Mouse (Mus musculus) lung, embryonic 15.5 days (tissue): Measurements from ENCODE around the gene Olfr1290. TPM values are rescaled to one million over a fixed set of nuclear protein-coding genes. Genes with fewer than 3 reads are reported as not detected.

Source experiments
- ATAC-seq: fragments of 200-750 bp; cut with Nextera tagmentation; 2 replicates; pipeline ENCODE4 v1.8.0; 2017; ENCODE audit warnings: moderate number of reproducible peaks, borderline replicate concordance; ENCODE audit not compliant: low FRiP score, low TSS enrichment; ENCODE audit errors: extremely low read depth
- H3K27ac ChIP-seq: fragments of 300-500 bp; sonication (generic); 2 replicates; pipeline ENCODE4 v1.5.1; 2015; ENCODE audit warnings: moderate library complexity, mild to moderate bottlenecking, inconsistent platforms
- H3K27me3 ChIP-seq: fragments of 300-500 bp; sonication (generic); 2 replicates; pipeline ENCODE4 v1.6.1; 2015; ENCODE audit warnings: inconsistent platforms
- H3K36me3 ChIP-seq: fragments of 300-500 bp; sonication (generic); 2 replicates; pipeline ENCODE4 v1.6.1; 2015; ENCODE audit warnings: inconsistent platforms
- H3K4me1 ChIP-seq: fragments of 300-500 bp; sonication (generic); 2 replicates; pipeline ENCODE4 v1.6.1; 2015; ENCODE audit warnings: inconsistent platforms
- H3K4me2 ChIP-seq: fragments of 300-500 bp; sonication (generic); 2 replicates; pipeline ENCODE4 v1.6.1; 2015; ENCODE audit warnings: inconsistent platforms, mild to moderate bottlenecking, moderate library complexity
- H3K4me3 ChIP-seq: fragments of 300-500 bp; sonication (generic); 2 replicates; pipeline ENCODE4 v1.5.1; 2015; ENCODE audit warnings: mild to moderate bottlenecking, inconsistent platforms
- H3K9ac ChIP-seq: fragments of 300-500 bp; sonication (generic); 2 replicates; pipeline ENCODE4 v1.6.1; 2015; ENCODE audit warnings: inconsistent platforms
- H3K9me3 ChIP-seq: fragments of 300-500 bp; sonication (generic); 2 replicates; pipeline ENCODE4 v1.6.1; 2016; ENCODE audit warnings: inconsistent platforms
- whole genome bisulfite sequencing: fragments of 180-500 bp; shearing (Covaris S2); methylation state at CpG from one replicate; pipeline ENCODE4 v1.1.7; 2015; 5-methylcytosine and 5-hydroxymethylcytosine counted together
- polyA plus RNA-seq: library from polyadenylated mRNA; unstranded; fragments of >200 nt; fragmentation: Nextera tagmentation; extraction: Ambion mirVana; gene quantifications from 2 replicates; pipeline ENCODE4 v1.2.1, GENCODE M21; 2015

Olfr1290 gene
- not detected in 2 replicates for polyA plus RNA-seq

DNA sequence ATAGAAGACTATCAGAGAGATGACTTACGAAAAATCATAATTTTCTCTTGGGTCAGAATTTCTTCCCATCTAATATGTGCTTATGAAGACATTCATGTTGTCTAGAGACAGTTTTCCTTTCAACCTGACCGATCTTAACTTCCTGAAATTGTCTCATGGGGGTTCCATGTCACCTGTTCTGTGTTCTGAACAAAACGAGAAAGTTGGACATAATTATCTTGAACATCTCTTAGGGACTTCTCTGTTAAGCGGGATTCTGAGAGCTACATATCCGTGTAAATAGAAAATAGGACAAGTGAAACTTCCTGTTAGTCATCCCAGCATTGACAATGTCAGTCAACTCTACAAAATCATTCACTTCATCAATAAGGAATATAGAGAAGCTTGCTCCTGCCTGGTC lies at the start of gene Olfr1290:
TSS of gene Olfr1290 (minus strand) at position 101 of the 400 bp plus-strand sequence.
- H3K36me3 ChIP-seq, result no peaks in the 10 kb centered on the region
- WGBS, result 68% methylated on average over 5 of the region's 5 CpGs
- H3K27ac ChIP-seq, result no peak within 1 kb of the TSS
- H3K4me3 ChIP-seq, result no peak within 1 kb of the TSS
- no peaks in the 10 kb centered on the region for H3K27me3 ChIP-seq
- no peak for ATAC-seq
- no peak within 1 kb of the TSS for H3K9ac ChIP-seq
- no peaks in the 10 kb centered on the region for H3K4me1 ChIP-seq
- H3K4me2 ChIP-seq, result no peak within 1 kb of the TSS
- H3K9me3 ChIP-seq, result no peaks in the 10 kb centered on the region

- no peak within 1 kb of the TSS for H3K4me3 ChIP-seq
- no peak for ATAC-seq
- no peak within 1 kb of the TSS for H3K9ac ChIP-seq
- H3K27me3 ChIP-seq, result no peaks in the 10 kb centered on the region
- H3K4me1 ChIP-seq, result no peaks in the 10 kb centered on the region
- WGBS, result 35% methylated on average over 1 of the region's 1 CpGs
- no peaks in the 10 kb centered on the region for H3K9me3 ChIP-seq
- H3K4me2 ChIP-seq, result no peak within 1 kb of the TSS
- H3K36me3 ChIP-seq, result no peaks in the 10 kb centered on the region
- no peak within 1 kb of the TSS for H3K27ac ChIP-seq
Observed at GRCm38 (mm10) chr2:111540191-111540590, 46.6 kb upstream of the Olfr1290 start, which contains the start of gene Olfr1294. TSS of gene Olfr1294 (minus strand) at chr2:111540291.

- no peaks in the 10 kb centered on the region for H3K27me3 ChIP-seq
- H3K4me2 ChIP-seq, result no peak within 1 kb of the TSS
- H3K27ac ChIP-seq, result no peak within 1 kb of the TSS
- no peak for ATAC-seq
- no peaks in the 10 kb centered on the region for H3K36me3 ChIP-seq
- no peak within 1 kb of the TSS for H3K9ac ChIP-seq
- 72% methylated on average over 1 of the region's 1 CpGs for WGBS
- H3K4me1 ChIP-seq, result no peaks in the 10 kb centered on the region
- no peaks in the 10 kb centered on the region for H3K9me3 ChIP-seq
- no peak within 1 kb of the TSS for H3K4me3 ChIP-seq
Observed at GRCm38 (mm10) chr2:111524903-111525302, 31.3 kb upstream of the Olfr1290 start, which contains the start of gene Olfr1293-ps. TSS of gene Olfr1293-ps (plus strand) at chr2:111525203.

GRCm38 (mm10) chr2:111517451-111517850 lies 23.8 kb upstream of the Olfr1290 start:
- Histone ChIP-seq H3K36me3 (no peaks in the 10 kb centered on the region), H3K9me3 (no peaks in the 10 kb centered on the region), H3K4me2 (no peak overlapping the region), H3K4me3 (no peak overlapping the region), H3K9ac (no peak overlapping the region), H3K27me3 (no peaks in the 10 kb centered on the region), H3K27ac (no peak overlapping the region), H3K4me1 (no peaks in the 10 kb centered on the region)
- ATAC-seq, result no peak
- WGBS, result 87% methylated on average over 10 of the region's 10 CpGs

- Histone ChIP-seq H3K4me1 (no peaks in the 10 kb centered on the region), H3K9ac (no peak within 1 kb of the TSS), H3K9me3 (no peaks in the 10 kb centered on the region), H3K27me3 (no peaks in the 10 kb centered on the region), H3K4me3 (no peak within 1 kb of the TSS), H3K36me3 (no peaks in the 10 kb centered on the region), H3K27ac (no peak within 1 kb of the TSS), H3K4me2 (no peak within 1 kb of the TSS)
- ATAC-seq, result no peak
- 87% methylated on average over 3 of the region's 3 CpGs for WGBS
Observed at GRCm38 (mm10) chr2:111496880-111497279, 3.3 kb upstream of the Olfr1290 start, which contains the start of gene Olfr1291-ps1. TSS of gene Olfr1291-ps1 (plus strand) at chr2:111497180.

- Histone ChIP-seq H3K4me2 (no peak within 1 kb of the TSS), H3K36me3 (no peaks in the 10 kb centered on the region), H3K9me3 (no peaks in the 10 kb centered on the region), H3K27me3 (no peaks in the 10 kb centered on the region), H3K9ac (no peak within 1 kb of the TSS), H3K27ac (no peak within 1 kb of the TSS), H3K4me1 (no peaks in the 10 kb centered on the region), H3K4me3 (no peak within 1 kb of the TSS)
- no peak for ATAC-seq
- 62% methylated on average over 1 of the region's 1 CpGs for WGBS
Observed at GRCm38 (mm10) chr2:111480519-111480918, 13.1 kb downstream of the Olfr1290 start, which contains the start of gene Olfr1289. TSS of gene Olfr1289 (plus strand) at chr2:111480819.

DNA sequence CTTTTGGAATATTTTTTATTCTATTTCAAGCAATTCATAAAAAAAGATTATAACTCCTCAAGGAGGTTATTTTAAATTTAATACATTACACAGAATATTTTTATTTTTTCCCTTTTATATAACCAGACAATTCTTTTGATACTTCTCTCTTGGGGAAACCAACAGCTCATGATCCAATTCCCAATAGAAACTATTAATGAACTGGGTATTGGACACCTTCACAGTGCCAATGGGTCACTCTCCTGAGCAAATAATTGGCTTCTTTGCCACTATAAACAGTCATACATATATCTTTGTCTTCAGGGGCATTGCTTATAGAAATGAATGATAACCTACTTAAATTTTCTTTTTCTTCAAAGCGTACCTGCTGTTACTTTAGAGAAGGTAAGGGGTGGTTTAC lies 19.8 kb downstream of the Olfr1290 start, which contains the start of gene Olfr1288:
TSS of gene Olfr1288 (plus strand) at position 301 of the 400 bp plus-strand sequence.
- Histone ChIP-seq H3K9ac (no peak within 1 kb of the TSS), H3K27ac (no peak within 1 kb of the TSS), H3K4me3 (no peak within 1 kb of the TSS), H3K9me3 (no peaks in the 10 kb centered on the region; the same call in 1 of the 2 replicates), H3K4me2 (no peak within 1 kb of the TSS), H3K27me3 (no peaks in the 10 kb centered on the region), H3K4me1 (no peaks in the 10 kb centered on the region), H3K36me3 (no peaks in the 10 kb centered on the region)
- 88% methylated on average over 1 of the region's 1 CpGs for WGBS
- ATAC-seq, result no peak

DNA sequence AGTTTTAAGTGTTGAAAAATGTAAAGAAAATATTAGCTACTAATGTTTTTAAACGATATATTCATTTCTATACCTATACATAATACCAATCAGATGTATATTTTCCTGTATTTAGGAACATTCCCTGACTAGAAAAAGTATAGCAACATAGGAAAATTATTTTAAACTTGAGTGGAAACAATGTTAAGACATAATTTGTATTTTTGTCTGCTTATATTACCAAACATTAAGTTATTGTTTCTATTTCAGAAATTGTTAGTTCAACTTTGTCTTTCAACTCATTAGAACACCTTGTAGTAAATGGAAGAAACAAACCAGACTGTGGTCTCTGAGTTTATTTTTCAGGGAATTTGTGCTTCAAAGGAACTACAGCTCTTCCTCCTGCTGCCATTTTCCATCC lies 44.8 kb downstream of the Olfr1290 start, which contains the start of gene Olfr1287:
TSS of gene Olfr1287 (plus strand) at position 301 of the 400 bp plus-strand sequence.
- no peak for ATAC-seq
- no peak within 1 kb of the TSS for H3K9ac ChIP-seq
- H3K9me3 ChIP-seq, result no peaks in the 10 kb centered on the region
- no peaks in the 10 kb centered on the region for H3K27me3 ChIP-seq
- H3K4me1 ChIP-seq, result no peaks in the 10 kb centered on the region
- no peak within 1 kb of the TSS for H3K4me3 ChIP-seq
- no peak within 1 kb of the TSS for H3K4me2 ChIP-seq
- H3K27ac ChIP-seq, result no peak within 1 kb of the TSS
- WGBS, result 63% methylated on average over 1 of the region's 1 CpGs
- H3K36me3 ChIP-seq, result no peaks in the 10 kb centered on the region

Other genes starting within 250 kb of the Olfr1290 start
- gene Olfr1276, start 239.3 kb downstream of the Olfr1290 start, polyA plus RNA-seq, result not detected in 2 replicates
- gene Olfr1277, start 219.7 kb downstream of the Olfr1290 start, polyA plus RNA-seq, result not detected in 2 replicates
- gene Olfr1278, start 203.7 kb downstream of the Olfr1290 start, polyA plus RNA-seq, result not detected in 2 replicates
- not detected in 2 replicates for gene Olfr1279, start 193.2 kb downstream of the Olfr1290 start, polyA plus RNA-seq
- not detected in 2 replicates for gene Olfr1280, start 179.8 kb downstream of the Olfr1290 start, polyA plus RNA-seq
- not detected in 2 replicates for gene Olfr1281, start 167.3 kb downstream of the Olfr1290 start, polyA plus RNA-seq
- not detected in 2 replicates for gene Olfr1282, start 157.8 kb downstream of the Olfr1290 start, polyA plus RNA-seq
- not detected in 2 replicates for gene Olfr1283, start 127.0 kb downstream of the Olfr1290 start, polyA plus RNA-seq
- not detected in 2 replicates for gene Olfr1284, start 118.3 kb downstream of the Olfr1290 start, polyA plus RNA-seq
- gene Olfr1286, start 70.7 kb downstream of the Olfr1290 start, polyA plus RNA-seq, result not detected in 2 replicates
- not detected in 2 replicates for gene Olfr1287, start 44.7 kb downstream of the Olfr1290 start, polyA plus RNA-seq
- gene Olfr1288, start 19.7 kb downstream of the Olfr1290 start, polyA plus RNA-seq, result not detected in 2 replicates
- not detected in 2 replicates for gene Olfr1289, start 13.0 kb downstream of the Olfr1290 start, polyA plus RNA-seq
- gene Olfr1291-ps1, start 3.4 kb upstream of the Olfr1290 start, polyA plus RNA-seq, result not detected in 2 replicates
- not detected in 2 replicates for gene Olfr1293-ps, start 31.4 kb upstream of the Olfr1290 start, polyA plus RNA-seq
- gene Olfr1294, start 46.5 kb upstream of the Olfr1290 start, polyA plus RNA-seq, result not detected in 2 replicates
- gene Olfr1295, start 75.9 kb upstream of the Olfr1290 start, polyA plus RNA-seq, result not detected in 2 replicates
- not detected in 2 replicates for gene Olfr1297, start 132.7 kb upstream of the Olfr1290 start, polyA plus RNA-seq
- gene Olfr1298, start 155.4 kb upstream of the Olfr1290 start, polyA plus RNA-seq, result not detected in 2 replicates
- not detected in 2 replicates for gene Olfr1299, start 167.6 kb upstream of the Olfr1290 start, polyA plus RNA-seq